Mouse (Mus musculus) adrenal gland, postnatal 10 days (tissue): ENCODE results near the gene Mrps5. TPM values are rescaled to one million over a fixed set of nuclear protein-coding genes. Genes with fewer than 3 reads are reported as not detected.

Experiments
- DNase-seq: peaks from one replicate; pipeline ENCODE4 v3.0.0; 2021; ENCODE audit warnings: mixed read lengths
- total RNA-seq, 2 experiments: library from RNA; stranded (reverse); gene quantifications; 2 replicates each; pipeline ENCODE4 v1.2.3; 2021

Gene Mrps5
- total RNA-seq, 2 experiments from 2014 or later = 137 to 159 TPM

DNA sequence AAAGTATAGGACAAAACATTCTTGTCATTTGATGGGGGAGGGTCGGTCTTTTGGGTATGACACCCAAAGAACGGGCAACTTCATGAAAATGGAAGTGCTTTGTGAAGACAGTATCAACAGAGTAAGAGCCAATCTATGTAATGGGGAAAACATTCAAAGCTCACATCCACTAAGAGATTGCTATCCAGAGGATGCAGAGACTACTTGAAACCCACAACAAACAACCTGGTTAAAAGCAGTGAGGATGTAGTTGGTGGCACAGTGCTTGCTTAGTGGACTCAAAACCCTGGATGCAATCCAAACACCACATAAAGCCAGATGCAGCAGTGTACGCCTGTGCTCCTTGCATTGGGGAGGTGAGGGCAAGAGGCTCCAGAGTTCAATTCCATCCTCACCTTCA, 32.3 kb downstream of the Mrps5 start:
- DNase-seq = no peak

DNA sequence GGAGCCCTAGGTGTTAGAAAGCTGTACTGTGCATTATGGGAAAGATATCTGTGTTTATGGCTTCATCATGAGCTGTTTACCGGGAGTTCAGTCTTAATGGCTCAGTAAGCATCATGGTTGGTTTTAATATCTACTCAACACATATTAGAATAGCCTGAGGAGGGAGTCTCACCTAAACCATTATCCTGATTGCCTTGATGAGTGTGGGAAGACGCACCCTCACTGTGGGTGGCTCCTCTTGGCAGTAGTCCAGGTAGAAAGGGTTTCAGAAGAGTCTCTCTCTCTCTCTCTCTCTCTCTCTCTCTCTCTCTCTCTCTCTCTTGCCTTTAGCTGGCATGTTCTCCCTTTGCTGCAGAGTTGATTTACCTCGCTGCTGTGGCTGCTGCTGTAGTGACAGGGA, 35.0 kb downstream of the Mrps5 start:
- DNase-seq = no peak

GRCm38 (mm10) chr2:127624786-127625185, 37.8 kb downstream of the Mrps5 start:
- no peak for DNase-seq

DNA sequence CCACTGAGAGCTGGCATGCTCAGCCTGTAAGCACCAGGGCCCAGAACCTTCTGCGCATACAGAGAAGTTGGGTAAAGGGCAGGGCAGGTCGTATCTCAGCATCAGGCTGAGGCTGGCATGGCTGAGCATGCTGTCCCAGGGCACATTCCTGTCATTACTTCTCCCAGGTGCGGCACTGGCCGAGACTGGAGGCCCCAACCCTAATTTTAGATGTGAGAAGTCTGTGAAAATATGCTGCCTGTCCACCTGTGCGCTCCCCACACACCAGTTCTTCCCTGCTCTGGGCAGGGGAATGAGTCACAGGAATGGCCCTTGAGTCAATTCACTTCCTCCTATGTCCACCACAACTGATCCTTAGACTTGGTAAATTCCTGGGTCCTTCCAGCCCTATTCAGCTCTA, 38.6 kb downstream of the Mrps5 start:
- no peak for DNase-seq

DNA sequence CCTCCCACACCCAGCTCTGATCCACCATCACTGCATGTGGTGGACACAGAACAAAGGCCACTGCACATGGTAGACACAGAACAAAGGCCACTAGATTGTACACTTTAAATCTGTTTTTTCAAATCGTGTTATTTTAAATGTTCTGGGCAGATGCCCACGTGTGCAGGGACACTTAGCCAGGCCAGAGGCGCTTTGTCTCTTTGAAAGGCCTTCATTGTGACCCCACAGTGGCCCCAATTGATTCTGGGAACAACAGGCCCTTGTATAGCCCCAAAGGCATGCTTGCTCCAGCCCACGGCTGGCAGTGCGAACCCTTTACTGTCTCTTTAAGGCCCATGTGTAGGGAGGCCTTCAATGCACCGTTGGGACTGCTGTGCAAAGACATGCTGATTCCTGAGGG, 40.3 kb downstream of the Mrps5 start:
- no peak for DNase-seq

- DNase-seq = no peak
These were observed 41.1 kb downstream of the Mrps5 start for GRCm38 (mm10) chr2:127627990-127628570.

GRCm38 (mm10) chr2:127632601-127633000, 45.6 kb downstream of the Mrps5 start:
- DNase-seq = no peak

- DNase-seq = no peak
These were observed 48.6 kb downstream of the Mrps5 start for GRCm38 (mm10) chr2:127635581-127635980.

DNA sequence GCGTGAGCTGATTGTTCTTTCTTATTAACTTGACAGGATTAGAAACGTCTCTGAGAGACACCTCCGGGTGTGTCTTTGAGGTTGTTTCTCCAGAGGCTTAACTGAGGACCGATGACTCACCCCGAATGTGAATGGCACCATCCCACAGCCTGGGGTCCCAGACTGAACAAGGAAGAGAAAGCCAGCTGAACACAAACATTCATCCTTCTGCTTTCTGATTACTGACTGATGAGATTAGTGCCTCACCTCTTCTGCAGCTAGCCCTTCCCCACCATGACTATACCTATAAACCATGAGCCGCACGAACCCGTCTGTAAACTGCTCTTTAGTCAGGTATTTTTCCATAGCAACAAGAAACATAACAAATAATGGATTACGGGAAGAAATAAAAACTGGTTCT, 52.0 kb downstream of the Mrps5 start:
- DNase-seq = no peak

DNA sequence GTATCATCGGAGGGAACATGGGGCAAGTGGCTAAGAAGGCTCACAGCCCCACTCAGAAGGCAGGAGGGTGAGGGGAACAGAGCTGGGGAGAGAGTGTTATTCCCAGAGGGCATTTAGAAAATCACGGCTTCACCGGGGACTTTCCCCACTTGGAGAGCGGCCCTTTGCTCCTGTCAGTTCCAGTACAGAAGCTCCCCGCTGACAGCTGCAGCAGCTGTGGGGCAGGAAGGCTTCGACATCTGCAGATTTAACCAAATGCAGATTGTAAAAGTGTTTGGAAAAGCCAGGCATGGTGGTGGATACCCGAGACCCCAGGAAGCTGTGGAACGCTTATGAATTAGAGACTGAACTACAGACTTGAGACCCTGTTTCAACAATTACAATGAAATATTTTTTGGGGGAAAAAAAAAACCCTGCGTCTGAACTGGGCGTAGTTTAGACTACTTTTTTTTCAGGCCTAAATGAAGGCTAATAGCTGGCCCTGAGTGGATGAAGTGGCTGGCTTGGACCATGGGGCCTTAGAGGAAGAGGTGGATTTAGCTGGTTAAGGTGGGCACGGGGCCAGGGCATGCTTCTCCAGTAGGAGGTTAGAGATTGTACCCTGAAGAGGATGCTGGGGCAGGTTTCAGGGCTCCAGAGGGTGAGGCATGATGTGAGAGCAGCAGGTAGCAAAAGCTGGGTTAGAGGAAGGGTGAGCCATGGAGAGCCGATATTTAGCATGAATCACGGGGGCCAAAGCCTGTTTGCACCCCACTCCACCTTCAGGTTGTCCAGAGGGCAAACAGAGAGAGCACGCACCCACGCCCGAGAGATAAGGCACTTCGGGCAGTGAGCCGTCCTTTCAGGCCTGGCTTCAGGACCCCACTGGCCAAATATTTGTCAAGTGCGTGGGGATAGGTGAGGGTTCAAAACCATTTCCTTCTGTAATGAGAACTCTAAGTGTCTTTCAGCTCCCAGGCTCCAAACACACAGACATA, 57.0 kb downstream of the Mrps5 start:
- no peak for DNase-seq

GRCm38 (mm10) chr2:127646875-127647274, 59.9 kb downstream of the Mrps5 start:
- no peak for DNase-seq

GRCm38 (mm10) chr2:127648145-127648544, 61.1 kb downstream of the Mrps5 start:
- DNase-seq = no peak

- peak; percentile 47 for DNase-seq
These were observed 62.9 kb downstream of the Mrps5 start for GRCm38 (mm10) chr2:127649921-127650320.

DNA sequence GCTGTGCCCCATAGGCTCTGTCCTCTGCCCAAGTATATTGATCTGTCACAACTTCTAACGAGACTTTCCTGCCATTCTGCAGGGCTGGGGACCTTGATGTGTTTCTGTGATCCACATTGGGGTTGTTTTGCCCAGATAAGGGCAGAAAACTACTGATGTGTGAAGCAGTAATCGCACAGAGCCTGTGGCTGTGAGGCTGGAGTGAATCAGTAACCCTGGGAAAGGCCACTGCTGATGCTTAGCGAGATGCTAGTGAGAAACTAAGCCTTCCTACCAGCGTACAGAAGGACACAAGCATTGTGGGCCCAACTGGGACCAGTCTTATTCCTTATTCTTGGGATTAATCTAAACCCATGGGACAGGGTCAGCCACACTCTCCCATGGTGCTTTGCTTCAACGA, 64.6 kb downstream of the Mrps5 start:
- DNase-seq = no peak

DNA sequence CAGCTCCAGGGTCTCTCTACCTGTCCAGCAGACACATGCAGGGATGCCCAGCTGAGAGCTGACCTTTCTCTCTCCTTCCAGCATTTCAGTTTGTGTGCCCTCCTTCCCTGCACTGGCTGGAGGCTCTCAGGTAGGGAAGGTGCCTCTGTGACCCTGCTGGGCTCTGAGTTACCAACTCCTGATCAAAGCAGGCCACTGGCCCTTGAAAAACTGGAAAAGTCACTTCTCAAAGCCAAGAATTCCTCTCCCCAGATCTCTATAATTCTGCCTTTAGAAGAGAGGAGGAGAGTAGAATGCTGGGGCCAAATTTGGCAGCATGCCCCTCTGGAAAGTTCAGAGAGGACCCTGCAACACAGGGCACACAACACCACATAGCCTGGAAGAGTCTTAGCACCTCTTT, 65.3 kb downstream of the Mrps5 start:
- no peak for DNase-seq

DNA sequence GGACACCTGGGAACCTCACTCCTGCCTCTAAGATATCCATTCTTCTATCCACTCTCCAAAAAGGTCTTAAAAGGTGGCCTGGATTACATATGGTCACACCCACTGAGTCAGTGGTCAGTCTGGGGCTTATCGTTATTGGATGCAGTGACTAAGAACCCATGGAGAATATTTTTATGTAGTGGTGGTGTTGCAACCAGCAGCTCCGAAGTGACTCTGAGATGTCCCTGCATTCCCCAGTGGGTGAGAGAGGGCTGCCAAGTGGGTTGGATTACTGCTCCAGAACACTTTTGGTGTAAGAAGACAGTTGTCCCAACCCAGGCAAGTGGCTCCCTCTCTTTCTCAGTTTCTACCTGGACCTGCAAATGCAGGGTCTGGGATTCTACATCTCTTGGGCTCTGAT, 65.8 kb downstream of the Mrps5 start:
- DNase-seq = no peak

GRCm38 (mm10) chr2:127654786-127655185, 67.8 kb downstream of the Mrps5 start:
- no peak for DNase-seq

DNA sequence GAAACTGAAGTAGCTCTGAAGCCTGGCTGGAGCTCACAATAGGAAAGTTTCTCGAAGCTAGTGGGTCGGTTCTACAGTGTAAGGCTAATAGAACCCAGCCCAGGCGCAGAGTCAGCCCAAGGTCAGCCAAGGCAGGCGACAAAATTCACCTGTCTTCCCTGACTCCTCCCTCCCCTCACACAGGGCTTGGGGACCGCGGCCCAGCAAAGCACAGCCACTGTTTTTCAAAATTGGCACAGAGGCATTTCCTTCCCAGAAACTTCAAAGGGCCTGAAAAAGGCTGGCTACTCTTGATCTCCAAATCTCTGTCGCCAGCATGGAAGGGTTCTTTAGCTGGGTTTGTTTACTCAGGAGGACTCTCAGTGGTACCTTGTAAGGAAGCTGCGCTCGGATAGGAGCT, 68.4 kb downstream of the Mrps5 start:
- DNase-seq = peak; percentile 7

DNA sequence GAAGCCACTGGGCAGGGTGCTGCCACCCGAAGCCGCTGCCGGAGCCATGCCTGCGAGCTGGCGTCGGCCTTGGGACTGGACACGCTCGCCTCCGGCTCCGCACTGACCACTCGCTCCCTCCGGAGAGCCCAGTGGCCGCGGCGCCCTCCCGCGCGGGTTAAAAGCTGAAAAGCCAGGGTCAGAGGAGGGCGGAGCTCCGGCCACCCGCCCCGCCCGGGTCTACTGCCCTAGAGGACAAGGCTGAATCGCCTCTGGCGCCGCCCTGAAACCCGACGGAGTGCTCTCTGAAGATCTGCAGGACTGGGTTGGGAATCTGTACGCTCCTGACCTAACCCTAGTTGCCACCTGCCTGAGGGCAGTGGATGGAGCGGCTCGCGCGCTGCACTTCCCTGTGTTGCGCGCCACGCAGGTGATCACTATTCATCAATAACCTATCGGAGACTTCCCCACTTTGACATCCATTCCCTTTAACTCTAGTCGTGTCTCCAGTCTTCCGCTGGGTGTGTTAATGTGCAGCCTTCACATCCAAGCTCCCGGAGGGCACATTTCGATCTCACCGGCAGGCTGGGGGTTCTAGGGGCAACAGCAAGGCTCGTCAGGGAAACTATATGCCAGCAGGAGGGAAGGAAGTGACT, 69.2 kb downstream of the Mrps5 start, which contains the start of gene Mal:
Mal (minus strand) TSS at position 610 of the 635 bp plus-strand sequence.
- peak; percentile 82 for DNase-seq
